Mouse (Mus musculus) gastrocnemius, postnatal 25 days (tissue): Measurements from ENCODE around the gene Lingo2. TPM values are rescaled to one million over a fixed set of nuclear protein-coding genes. Genes with fewer than 3 reads are reported as not detected.

Experiments used
- microRNA-seq, 2 experiments: library from miRNA; unstranded; fragments of <30 nt; microRNA quantifications; one replicate each; pipeline ENCODE4 v1.2.0; 2021; ENCODE audit warnings: borderline replicate concordance in 2 of 2
- total RNA-seq, 2 experiments: library from RNA; stranded (reverse); gene quantifications; 1 replicate in 1 of 2; 2 replicates in 1 of 2; pipeline ENCODE4 v1.2.3; 2021

The Lingo2 gene
- total RNA-seq, 2 experiments from 2014 or later: not detected

Small RNAs within 50 kb of the gene (microRNA-seq; reads per million reads assigned to microRNA genes)
- gene Mir873a: 0 reads per million in 2 experiments
- gene Mir873b: 0 reads per million in 2 experiments
- 0 reads per million in 2 experiments for gene Mir876
